Mouse (Mus musculus): ENCODE data around the gene Lrp5. TPM values are rescaled to one million over a fixed set of nuclear protein-coding genes. Genes with fewer than 3 reads are reported as not detected.
A peak's percentile ranks its signal among the peaks of the same experiment; 100 is the strongest.
"Not testable (repeated sequence)": the region's sequence is repeated elsewhere in the genome, so short reads cannot be mapped to it uniquely, and the experiment has no call there.

The Lrp5 gene
- polyA plus RNA-seq, 1 experiment from 2014 or later = 3.6 TPM

DNA sequence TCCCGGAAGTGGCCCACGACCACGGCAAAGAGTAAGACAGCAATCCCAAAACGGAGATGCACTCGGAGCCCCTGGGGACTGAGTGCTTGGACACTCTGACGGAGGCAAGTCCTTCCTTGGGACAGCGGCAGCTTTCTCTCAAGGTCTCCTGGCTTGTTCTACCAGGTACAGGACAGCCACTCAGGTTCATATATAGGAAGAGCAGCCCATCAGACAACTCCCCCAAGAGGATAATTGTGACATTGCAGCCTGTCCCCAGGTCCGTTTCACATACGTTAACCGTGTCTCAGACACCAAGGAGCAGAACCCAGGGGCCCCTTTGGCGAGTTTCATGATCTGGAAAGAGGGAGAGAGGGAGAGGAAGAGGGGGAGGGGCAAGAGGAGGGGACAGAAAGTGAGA is 18.4 kb downstream of the Lrp5 start:
- H3K4me2 ChIP-seq (ENCODE audit: low read depth, low read length) = 0 out of 2 replicates have a peak overlapping the region, but pooled peaks have one; percentile 7
- no peaks in the 10 kb centered on the region for H3K9me3 ChIP-seq (ENCODE audit: low read length)
- H3K4me3 ChIP-seq (ENCODE audit: low read depth, low read length) = no peak overlapping the region
- no peak overlapping the region; the same call in none of the 2 replicates for H3K27ac ChIP-seq (ENCODE audit: low read depth)
- 52% methylated on average over 11 of the region's 11 CpGs for WGBS (ENCODE audit: insufficient replicate concordance)
- H3K27me3 ChIP-seq (ENCODE audit: insufficient read depth, low read length) = no peaks in the 10 kb centered on the region
- TF ChIP-seq EP300 (IDR thresholded peaks at IDR 0.05; ENCODE audit: low read depth) = no peak
- peak; percentile 38 for TF ChIP-seq CTCF (IDR thresholded peaks at IDR 0.05; ENCODE audit: low read depth)
- H3K9ac ChIP-seq (replicated peaks) = no peak overlapping the region
- no peak for ATAC-seq
- no peaks in the 10 kb centered on the region; the same call in 1 of the 2 replicates for H3K36me3 ChIP-seq (replicated peaks; ENCODE audit: insufficient read depth, low read length)
- H3K4me1 ChIP-seq (ENCODE audit: insufficient read depth) = peaks cover 53% of the 10 kb centered on the region
- DNase-seq = peak; percentile 26

DNA sequence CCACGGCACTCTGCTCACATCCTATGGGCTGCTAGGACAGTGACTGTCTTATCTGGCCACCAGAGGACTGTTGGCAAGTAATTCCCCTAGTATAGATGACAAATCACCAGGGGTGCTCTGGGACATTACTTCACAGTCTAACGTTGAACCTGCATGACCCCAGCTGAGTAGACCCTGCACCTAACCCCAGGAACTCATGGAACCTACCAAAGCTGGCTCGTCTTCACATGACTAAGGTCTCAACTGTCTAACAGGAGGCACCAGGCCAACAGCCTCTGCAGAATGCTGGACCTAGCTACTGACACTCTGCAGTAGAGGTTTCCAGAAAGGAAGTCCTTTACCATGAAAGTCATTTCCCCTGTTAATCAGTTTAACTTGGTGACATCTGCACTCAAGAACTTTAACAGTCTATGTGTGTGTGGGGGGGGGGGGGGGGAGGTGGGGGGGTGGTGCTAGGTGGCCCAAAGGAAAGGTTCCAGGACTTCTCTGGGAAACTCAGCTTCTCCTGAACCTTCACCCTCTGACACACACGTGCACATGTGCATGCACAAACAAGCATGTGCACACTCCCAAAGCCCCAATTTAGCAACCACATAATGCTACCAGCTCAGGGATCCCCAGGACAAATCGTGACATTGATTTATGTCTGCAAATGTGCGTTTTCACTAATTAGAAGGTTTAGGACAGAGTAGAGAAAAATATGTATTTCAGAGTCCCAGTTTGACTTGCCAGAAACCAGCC is 19.0 kb downstream of the Lrp5 start:
- no peaks in the 10 kb centered on the region for H3K27me3 ChIP-seq (ENCODE audit: insufficient read depth, low read length)
- 0 out of 2 replicates have a peak overlapping the region, but pooled peaks have one; percentile 7 for H3K4me2 ChIP-seq (ENCODE audit: low read depth, low read length)
- H3K27ac ChIP-seq (ENCODE audit: low read depth) = peak overlapping the region; percentile 30
- TF ChIP-seq EP300 (IDR thresholded peaks at IDR 0.05; ENCODE audit: low read depth) (no peak), CTCF (IDR thresholded peaks at IDR 0.05; ENCODE audit: low read depth) (no peak)
- H3K4me3 ChIP-seq (ENCODE audit: low read depth, low read length) = no peak overlapping the region
- no peaks in the 10 kb centered on the region for H3K9me3 ChIP-seq (ENCODE audit: low read length)
- DNase-seq (no peak), ATAC-seq (peak; percentile 58)
- H3K9ac ChIP-seq (replicated peaks) = no peak overlapping the region
- no peaks in the 10 kb centered on the region; the same call in 1 of the 2 replicates for H3K36me3 ChIP-seq (replicated peaks; ENCODE audit: insufficient read depth, low read length)
- 25% methylated on average over 6 of the region's 6 CpGs for WGBS (ENCODE audit: insufficient replicate concordance)
- peaks cover 53% of the 10 kb centered on the region for H3K4me1 ChIP-seq (ENCODE audit: insufficient read depth)

DNA sequence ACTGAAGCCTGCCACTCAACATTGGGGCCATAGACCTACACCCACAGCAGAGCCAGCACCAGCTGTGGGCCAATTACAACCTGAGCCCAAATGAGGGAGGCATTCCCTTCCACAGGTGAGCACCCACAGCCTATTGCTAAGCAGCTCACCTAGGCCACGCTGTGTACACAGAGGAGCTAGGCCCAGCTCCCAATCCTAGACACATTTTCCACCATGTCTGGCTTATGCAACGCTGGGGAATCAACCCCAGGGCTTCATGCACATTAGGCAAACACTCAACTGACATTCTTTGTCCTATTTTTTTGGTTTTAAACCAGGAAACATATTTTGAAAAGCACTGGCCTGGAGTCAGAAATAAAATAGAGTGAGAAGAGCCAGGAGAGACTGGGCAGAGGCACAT is 19.7 kb downstream of the Lrp5 start:
- TF ChIP-seq CTCF (IDR thresholded peaks at IDR 0.05; ENCODE audit: low read depth) (no peak), EP300 (IDR thresholded peaks at IDR 0.05; ENCODE audit: low read depth) (no peak)
- Histone ChIP-seq H3K27ac (ENCODE audit: low read depth) (peak overlapping the region; percentile 30), H3K36me3 (replicated peaks; ENCODE audit: insufficient read depth, low read length) (no peaks in the 10 kb centered on the region), H3K4me2 (ENCODE audit: low read depth, low read length) (no peak overlapping the region), H3K9me3 (ENCODE audit: low read length) (no peaks in the 10 kb centered on the region), H3K4me3 (ENCODE audit: low read depth, low read length) (no peak overlapping the region), H3K27me3 (ENCODE audit: insufficient read depth, low read length) (no peaks in the 10 kb centered on the region), H3K9ac (replicated peaks) (no peak overlapping the region), H3K4me1 (ENCODE audit: insufficient read depth) (peaks cover 53% of the 10 kb centered on the region)
- DNase-seq (no peak), ATAC-seq (peak; percentile 61)
- 52% methylated on average over 2 of the region's 2 CpGs for WGBS (ENCODE audit: insufficient replicate concordance)

DNA sequence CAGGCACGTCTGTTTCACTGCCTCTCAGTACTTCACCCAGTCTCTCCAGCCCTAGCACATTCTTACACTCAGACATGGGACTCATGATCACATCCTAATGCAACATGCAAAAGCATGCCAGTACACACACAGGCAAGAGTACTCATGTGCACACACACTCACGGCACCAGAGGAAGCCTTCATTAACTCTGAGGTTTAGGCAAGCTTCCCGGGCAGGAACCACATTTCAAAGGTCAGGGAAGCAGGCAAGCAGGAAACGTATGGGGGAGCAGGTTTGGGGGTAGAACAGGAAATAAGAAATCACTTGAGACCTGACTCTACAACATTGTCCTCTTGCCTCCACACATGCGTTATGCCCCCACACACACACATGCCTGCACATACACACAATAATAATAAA is 20.9 kb downstream of the Lrp5 start:
- Histone ChIP-seq H3K9ac (replicated peaks) (no peak overlapping the region; the same call in 1 of the 2 replicates), H3K9me3 (ENCODE audit: low read length) (no peaks in the 10 kb centered on the region), H3K36me3 (replicated peaks; ENCODE audit: insufficient read depth, low read length) (no peaks in the 10 kb centered on the region), H3K4me2 (ENCODE audit: low read depth, low read length) (peak overlapping the region; percentile 46), H3K27ac (ENCODE audit: low read depth) (peak overlapping the region; percentile 30), H3K27me3 (ENCODE audit: insufficient read depth, low read length) (no peaks in the 10 kb centered on the region), H3K4me1 (ENCODE audit: insufficient read depth) (peaks cover 50% of the 10 kb centered on the region), H3K4me3 (ENCODE audit: low read depth, low read length) (no peak overlapping the region)
- peak; percentile 33 for ATAC-seq
- TF ChIP-seq CTCF (IDR thresholded peaks at IDR 0.05; ENCODE audit: low read depth) (no peak), EP300 (IDR thresholded peaks at IDR 0.05; ENCODE audit: low read depth) (no peak)
- peak; percentile 36 for DNase-seq
- 5% methylated on average over 5 of the region's 5 CpGs for WGBS (ENCODE audit: insufficient replicate concordance)

DNA sequence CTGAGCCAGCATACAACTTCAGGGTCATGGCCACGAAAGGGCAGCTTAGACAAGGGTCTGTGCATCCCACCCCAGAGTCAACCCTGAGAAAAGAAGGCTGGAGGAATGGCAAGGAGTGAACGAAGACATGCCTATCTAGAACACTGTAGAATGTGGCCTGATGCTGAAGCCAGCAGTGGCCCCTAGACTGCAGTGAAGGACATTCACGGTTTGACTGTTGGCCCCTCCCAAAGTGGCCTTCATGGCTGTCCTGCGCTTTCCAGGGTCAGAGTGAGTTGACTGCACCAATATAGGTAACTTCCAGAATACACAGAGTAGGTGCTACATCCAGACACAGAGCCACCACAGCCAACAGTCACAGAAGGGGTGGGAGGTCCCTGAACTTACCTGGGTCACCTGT is 28.4 kb downstream of the Lrp5 start:
- Histone ChIP-seq H3K9me3 (ENCODE audit: low read length) (no peaks in the 10 kb centered on the region), H3K4me1 (ENCODE audit: insufficient read depth) (peaks cover 13% of the 10 kb centered on the region; the same call in 1 of the 2 replicates), H3K27me3 (ENCODE audit: insufficient read depth, low read length) (no peaks in the 10 kb centered on the region), H3K27ac (ENCODE audit: low read depth) (no peak overlapping the region), H3K36me3 (replicated peaks; ENCODE audit: insufficient read depth, low read length) (peaks cover 15% of the 10 kb centered on the region), H3K4me3 (ENCODE audit: low read depth, low read length) (no peak overlapping the region), H3K4me2 (ENCODE audit: low read depth, low read length) (no peak overlapping the region), H3K9ac (replicated peaks) (no peak overlapping the region)
- 86% methylated on average over 4 of the region's 4 CpGs for WGBS (ENCODE audit: insufficient replicate concordance)
- TF ChIP-seq EP300 (IDR thresholded peaks at IDR 0.05; ENCODE audit: low read depth) (no peak), CTCF (IDR thresholded peaks at IDR 0.05; ENCODE audit: low read depth) (no peak)
- ATAC-seq = no peak
- DNase-seq = no peak

DNA sequence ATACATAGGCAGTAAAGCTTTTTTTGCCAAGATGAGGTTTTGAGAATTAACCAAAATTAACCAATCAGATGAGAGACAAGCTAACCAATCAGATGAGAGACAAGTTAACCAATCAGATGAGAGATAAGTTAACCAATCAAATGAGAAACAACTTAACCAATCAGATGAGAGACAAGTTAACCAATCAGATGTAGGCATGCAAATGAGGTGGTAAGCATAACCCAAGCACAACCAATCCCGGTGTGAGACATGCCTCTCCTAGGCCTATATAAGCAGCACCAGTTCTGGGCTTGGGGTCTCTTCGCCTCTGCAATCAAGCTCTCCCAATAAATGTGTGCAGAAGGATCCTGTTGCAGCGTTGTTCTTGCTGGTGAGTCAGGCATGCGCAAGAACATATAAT is 29.3 kb downstream of the Lrp5 start:
- 88% methylated on average over 4 of the region's 4 CpGs for WGBS (ENCODE audit: insufficient replicate concordance)
- H3K36me3 ChIP-seq (replicated peaks; ENCODE audit: insufficient read depth, low read length) = peaks cover 22% of the 10 kb centered on the region
- DNase-seq = not testable (repeated sequence)

More for the DNA sequence above, 29.3 kb downstream of the Lrp5 start:
- H3K4me2 ChIP-seq (ENCODE audit: low read depth, low read length); H3K4me3 ChIP-seq (ENCODE audit: low read depth, low read length); H3K27ac ChIP-seq (ENCODE audit: low read depth); H3K9me3 ChIP-seq (ENCODE audit: low read length); ATAC-seq; H3K9ac ChIP-seq (replicated peaks); H3K27me3 ChIP-seq (ENCODE audit: insufficient read depth, low read length): not testable (repeated sequence)
- H3K4me1 ChIP-seq (ENCODE audit: insufficient read depth) = peaks cover 13% of the 10 kb centered on the region; the same call in 1 of the 2 replicates
